Mouse (Mus musculus) frontal cortex, postnatal 14 days (tissue): Measurements from ENCODE around the gene Mmp19.
"Not testable (repeated sequence)": the region's sequence is repeated elsewhere in the genome, so short reads cannot be mapped to it uniquely, and the experiment has no call there.

Experiments used
- DNase-seq, 2 experiments: peaks; one replicate each; pipeline ENCODE4 v3.0.0; 2022; ENCODE audit warnings: low spot score in 2 of 2

Mmp19 gene

DNA sequence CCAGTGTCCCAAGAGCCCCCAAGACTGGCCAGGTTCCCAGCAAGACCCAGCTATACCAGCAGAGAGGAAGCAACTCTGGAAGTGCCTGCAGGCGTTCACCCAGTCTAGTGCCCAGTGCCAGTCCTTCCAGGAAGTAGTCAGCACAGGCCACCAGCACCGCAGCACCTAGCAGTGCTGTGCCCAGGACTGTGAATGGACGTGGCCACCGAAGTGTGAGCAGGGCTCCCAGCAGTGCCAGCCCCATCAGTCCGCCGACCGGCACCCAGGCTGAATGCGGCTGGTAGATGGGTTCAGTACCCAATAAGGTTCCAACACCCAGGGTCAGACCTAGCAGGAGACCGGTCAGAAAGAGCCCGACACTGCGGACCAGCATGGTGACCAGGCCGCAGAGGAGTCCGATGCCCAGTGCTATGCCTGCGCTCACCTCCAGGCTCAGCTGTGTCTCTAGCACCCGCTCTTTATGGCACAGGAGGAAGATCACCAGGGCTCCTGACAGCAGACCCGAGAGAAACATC, 11.3 kb downstream of the Mmp19 start:
- no peak for DNase-seq

DNA sequence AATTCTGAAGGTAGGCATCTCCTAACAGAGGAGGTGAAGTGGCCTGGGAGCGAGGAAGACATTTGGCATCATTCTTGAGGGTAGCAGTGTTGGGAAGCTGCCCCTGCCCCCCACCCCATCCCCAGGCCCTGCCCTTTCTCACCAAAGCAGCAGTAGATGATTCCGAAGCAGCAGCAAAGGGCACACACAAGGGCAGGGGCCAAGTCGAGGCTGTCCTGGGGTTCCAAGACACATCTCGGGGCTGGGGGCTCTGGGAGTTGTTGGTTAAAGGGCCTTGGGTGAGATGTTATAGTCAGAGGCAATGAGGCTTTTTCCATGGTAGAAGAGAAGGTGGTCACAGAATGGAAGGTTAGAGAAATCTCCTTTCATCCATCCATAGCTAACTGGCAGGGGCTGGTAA, 12.2 kb downstream of the Mmp19 start:
- no peak for DNase-seq

DNA sequence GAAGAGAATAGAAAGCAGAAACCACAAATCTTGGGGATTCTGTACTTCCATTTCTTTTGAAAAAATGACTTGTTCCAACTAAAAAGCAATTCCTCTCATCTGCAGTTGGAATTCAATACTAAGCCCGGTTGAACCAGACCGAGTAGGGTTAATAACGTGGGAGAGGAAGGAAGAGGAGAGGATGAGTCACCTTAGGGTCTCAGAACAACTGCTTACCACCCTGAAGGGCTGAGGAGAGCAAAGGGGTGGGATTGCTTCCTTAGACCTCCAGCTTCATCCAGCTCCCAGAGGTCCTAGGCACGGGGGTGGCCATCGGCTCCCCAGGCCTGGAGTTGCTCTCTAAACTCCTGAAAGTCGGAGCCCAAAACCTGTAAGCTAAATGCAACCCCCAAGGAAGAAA, 12.7 kb downstream of the Mmp19 start:
- DNase-seq: no peak

DNA sequence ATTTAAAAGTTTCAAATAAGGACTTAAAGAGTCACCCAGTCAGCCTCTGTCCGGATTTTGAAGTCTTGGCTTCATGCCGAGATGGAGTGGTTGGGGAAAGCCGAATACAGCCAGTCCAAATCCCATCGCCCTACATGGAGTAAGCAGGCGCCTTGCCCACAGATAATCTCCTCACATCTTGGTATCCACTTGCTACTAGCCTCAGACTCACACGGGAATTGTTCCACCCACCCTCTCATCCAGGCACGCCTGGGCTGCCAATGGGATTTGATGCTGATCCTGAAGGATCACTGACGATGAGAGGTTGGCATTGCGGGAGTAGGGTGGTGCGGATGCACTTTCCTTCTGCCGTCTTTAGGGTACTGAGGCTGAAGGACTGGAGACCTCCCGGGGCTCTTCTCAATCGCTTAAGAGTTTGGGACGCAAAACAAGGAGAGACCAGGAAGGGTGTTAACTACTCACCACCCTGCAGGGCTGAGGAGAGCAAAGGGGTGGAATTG, 13.1 kb downstream of the Mmp19 start, which contains the start of gene Dnajc14:
Dnajc14 (plus strand) TSS at position 292 of the 500 bp plus-strand sequence.
- DNase-seq: peak; percentile 62 to 77

DNA sequence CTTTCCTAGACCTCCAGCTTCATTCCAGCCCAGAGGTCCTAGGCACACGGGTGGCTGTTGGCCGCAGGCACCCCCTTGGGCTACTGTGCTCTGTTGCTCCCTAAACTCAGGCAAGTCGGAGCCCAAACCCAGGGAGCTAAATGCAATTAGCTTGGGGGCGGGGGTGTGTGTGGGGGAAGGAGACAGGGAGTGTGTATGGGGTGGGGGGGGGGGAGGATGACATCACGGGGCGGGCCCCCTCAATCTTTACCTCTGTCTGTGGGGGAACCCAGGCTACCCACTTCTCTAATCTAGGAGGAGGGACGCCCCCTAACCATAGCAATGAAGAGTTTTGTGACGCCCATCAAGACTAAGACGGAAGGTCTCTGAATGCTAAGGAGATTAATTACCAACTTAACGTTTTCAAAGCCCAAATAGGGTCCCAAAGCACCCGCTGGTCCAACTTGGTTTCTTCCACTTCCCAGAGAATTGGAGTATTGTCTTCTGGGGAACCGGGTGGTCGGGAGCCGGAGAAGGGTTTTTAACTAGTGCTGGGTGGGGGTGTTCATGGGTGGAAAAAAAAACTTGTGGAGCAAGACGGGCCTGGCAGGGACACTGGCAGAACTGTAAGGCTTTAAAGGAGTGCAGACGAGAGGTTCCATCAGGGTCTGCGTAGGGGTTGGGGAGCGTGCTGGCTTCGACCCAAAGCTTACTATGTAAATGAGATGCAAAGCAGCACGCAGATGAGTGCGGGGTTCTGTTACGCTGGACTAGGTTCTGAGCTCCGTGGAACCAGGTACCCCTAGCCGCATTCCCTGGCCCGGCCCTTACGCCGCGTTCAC, 13.8 kb downstream of the Mmp19 start, which contains the start of gene Tmem198b:
Tmem198b (minus strand) TSS at position 100 of the 821 bp plus-strand sequence.
- peak; percentile 64 to 70 for DNase-seq

DNA sequence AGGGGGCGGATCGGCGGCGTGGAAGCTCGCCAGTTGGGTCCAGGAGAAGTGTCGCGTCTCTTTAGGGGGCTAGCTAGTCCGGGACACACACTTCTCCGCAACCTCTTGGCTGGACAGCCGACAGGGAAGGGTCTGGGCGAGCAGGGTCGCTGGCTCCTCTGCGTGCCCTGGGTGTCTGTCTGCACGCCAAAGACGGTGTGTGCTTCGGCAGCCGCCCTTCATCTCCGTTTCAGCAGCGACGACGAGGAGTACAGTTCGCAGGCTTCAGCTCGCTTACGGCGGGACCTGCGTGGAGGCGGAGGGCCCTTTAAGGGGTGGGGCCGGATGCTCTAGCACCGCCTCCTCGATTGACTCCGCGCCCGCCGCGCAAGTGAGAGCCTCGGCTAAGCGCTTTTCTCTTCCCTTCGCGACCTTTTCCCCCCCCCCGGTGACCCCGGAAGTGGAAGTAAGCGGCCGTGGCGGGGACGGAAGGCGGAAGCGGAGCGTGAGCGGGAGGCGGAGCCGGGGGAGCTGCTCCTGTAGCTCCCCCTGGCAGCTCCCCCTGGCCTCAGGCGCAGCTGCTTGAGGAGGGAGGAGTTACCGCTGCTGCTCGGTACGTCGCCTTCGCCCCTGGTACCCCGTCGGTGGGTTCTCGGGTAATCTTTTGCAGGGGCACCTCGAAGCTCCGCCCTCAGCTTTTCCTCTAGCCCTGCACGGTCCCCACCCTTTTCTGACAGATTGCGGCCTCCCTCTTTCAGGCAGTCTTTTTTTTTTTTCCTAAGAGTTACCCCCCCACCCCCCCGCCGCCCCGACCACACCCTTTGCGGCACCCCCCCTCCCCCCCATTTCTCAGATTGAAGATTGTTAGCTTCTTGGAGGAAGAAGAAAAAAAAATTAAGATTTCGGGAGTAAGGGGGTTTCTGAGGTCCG, 14.6 kb downstream of the Mmp19 start:
- peak; percentile 88 to 91 for DNase-seq

DNA sequence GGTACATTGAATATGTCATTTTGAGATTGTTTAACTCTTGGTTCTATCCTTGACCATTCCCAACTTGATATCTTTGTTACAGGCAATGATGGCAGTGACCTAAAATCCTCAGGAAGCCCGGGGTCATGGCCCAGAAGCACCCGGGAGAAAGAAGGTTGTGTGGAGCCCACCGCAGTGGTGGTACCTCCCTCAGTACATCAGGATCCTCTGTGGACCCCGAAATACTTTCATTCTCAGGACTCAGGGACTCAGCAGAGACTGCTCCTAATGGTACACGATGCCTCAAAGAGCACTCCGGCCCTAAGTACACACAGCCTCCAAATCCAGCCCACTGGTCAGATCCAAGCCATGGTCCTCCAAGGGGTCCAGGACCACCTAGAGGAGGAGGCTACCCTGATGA, 15.4 kb downstream of the Mmp19 start:
- DNase-seq: no peak

DNA sequence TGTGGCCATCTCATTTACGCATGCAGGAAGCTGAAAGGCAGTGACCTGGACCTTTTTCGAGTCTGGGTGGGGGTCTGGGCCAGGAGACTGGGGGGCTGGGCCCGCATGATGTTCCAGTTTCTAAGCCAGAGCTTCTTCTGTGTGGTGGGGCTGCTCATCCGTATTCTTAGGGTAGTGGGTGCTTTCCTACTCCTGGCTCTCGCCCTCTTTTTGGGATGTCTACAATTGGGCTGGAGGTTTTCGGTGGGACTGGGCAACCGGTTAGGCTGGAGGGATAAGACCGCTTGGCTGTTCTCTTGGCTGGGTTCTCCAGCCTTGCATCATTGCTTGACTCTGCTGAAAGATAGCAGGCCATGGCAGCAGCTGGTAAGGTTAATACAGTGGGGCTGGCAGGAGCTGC, 16.3 kb downstream of the Mmp19 start:
- DNase-seq: no peak

DNA sequence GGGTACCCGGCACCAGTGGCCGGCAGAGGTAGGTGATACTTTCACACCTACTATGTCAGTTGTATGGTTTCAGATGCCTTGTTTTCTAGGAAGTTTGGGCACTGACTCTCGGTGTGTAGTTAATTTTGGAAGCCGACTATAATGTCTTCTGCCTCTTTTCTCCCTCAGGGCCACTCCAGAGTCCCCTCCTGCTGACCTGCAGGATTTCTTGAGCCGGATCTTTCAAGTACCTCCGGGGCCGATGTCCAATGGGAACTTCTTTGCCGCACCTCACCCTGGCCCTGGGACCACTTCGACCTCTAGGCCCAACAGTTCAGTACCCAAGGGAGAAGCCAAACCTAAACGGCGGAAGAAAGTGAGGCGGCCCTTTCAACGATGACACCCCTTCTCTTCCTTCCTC, 26.3 kb downstream of the Mmp19 start, which contains the start of gene Sarnp:
Sarnp (plus strand) TSS at position 301 of the 400 bp plus-strand sequence.
- no peak for DNase-seq

DNA sequence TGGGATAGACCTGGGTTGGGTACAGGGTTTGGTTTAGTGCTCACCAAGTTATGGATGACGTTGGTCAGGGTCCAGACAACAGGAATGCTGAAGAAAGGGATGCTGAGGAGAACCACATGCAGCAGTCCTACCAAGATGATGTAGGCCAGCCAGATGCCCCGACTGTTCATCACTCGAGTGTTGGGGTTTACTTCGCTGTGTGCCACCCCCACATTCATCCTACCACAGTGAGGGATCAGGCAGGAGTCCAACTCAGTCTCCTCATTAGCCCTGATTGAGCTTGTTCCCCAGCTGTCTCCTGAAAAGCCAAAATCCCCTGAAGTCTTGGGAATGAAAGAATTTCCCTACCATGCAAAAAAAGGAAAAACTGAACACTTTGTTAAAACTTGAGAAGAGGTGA, 29.5 kb downstream of the Mmp19 start:
- DNase-seq: no peak

DNA sequence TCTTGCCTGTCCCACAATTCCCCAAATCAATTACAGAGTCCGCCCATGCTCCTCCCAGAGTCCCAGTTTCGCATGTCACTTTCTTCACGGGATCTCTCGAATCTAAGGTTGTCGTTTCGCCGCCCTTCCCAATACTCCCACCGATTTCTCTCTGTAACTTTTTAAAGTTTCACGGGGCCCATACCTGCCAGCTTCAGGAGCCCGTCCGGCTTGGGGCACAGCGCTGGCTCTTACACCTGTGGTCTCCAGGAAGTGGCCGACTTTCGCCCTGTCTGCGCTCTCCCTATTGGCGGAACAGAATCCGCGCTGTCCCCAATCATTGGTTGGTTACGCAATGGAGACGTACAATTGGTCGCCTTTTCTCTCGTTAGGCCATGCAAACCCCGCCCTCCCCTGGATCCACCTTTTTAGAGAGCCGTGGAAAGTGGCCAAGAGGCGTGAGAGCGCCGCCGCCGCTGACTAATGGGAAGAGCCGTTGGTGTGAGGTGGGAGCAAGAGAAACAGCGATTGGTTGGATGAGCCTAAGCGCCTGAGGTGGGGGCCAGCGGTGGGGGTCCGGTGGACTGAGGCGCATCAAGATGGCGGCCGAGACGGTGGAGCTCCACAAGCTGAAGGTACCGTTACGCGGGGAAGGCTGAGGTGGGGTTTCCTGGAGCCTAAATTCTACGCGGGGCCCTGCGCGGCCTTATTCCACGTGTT, 30.8 kb downstream of the Mmp19 start, which contains the start of gene Ormdl2:
Ormdl2 (minus strand) TSS at position 288 of the 699 bp plus-strand sequence.
- DNase-seq: peak; percentile 98 to 99

DNA sequence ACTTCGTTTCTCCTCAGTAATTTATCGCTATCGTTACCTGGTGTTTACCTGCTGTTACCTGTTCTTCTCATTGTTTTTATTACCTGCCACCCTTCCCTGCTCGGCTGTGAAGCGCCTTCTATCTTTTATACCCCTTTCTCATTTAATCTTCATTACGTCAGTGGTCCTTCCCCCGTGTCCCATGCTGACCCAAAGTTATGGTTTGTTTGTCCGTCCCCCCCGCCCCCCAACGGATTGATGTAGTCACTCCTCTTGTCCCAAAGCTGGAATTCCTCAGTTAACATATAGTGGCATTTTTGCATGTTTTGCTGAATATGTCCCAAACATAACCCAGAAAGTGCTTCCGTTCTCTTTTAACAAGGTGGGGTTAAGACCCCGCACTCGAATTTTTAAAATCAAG, 31.4 kb downstream of the Mmp19 start:
- no peak for DNase-seq

DNA sequence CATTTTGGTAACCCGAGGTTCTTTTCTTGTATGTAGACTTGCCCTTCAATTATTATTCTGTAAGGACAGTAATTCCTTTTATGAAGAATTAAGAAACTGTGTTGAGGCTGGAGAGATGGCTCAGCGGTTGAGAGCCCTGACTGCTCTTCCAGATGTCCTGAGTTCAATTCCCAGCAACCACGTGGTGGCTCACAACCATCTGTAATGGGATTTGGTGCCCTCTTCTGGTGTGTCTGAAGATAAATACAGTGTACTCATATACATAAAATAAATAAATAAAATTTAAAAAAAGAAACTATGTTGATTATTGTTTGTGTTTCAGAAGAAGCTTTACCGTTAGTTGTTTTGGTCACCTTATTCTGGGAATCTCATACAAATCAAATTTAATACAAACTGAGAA, 32.4 kb downstream of the Mmp19 start:
- not testable (repeated sequence) for DNase-seq

DNA sequence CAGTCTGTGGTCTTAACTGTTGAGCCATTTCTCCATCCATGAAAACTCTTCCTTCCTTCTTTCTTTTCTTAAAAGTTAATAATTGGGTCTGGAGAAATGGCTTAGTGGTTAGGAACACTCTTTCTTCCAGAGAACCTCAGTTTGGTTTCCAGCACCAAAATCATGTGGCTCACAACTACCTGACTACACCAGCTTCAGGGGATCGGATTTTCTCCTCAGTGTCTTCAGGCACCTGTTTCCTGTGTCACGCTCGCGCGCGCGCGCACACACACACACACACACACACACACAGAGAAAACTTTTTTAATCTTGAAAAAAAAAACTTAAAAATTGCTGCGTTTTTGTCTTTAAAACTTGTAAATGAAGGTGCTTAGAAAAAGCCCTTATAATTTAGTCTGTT, 33.1 kb downstream of the Mmp19 start:
- DNase-seq: no peak

DNA sequence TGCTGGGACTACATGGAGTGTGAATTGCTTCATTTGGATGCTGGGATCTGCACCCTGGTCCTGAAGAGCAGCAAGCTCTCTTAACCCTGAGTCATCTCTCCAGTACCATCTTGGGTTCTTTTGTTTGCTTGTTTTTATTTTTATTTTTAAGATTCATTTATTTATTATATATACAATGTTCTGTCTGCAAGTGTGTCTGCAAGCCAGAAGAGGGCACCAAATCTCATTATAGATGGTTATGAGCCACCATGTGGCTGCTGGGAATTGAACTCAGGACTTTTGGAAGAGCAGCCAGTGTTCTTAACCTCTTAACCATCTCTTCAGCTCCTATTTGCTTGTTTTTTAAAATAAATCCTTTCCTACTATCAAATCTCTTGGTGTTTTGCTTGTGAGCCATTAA, 46.7 kb downstream of the Mmp19 start:
- DNase-seq: no peak

DNA sequence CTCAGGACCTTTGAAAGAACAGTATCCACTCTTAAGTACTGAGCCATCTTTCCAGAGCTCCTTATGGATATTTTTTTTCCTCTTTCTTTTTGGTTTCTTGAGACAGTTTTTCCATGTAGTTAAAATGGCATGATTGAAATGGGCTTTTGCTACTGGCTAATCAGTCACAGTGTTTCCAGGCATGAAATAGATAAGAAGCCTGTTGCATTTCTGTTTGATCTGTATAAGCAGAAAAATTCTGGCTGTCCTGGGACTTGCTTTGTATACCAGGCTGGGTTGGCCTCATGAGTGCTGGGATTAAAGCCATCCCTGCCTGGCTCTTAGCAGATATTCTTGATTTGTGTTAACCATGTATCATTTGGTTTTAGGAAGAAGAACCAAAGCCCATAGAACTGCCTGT, 48.7 kb downstream of the Mmp19 start:
- DNase-seq: no peak

DNA sequence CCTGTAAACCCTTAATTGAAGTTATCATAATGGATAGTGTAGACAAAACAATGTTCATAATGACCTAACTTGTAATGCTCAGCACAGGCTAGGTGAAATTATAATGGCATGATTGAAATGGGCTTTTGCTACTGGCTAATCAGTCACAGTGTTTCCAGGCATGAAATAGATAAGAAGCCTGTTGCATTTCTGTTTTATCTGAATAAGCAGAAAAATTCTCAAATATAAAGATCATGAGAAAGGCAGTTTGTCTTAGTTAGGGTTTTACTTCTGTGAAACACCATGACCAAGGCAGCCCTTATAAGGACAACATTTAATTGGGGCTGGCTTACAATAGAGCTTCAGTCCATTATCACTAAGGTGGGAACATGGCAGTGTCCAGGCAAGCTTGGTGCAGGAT, 49.9 kb downstream of the Mmp19 start:
- no peak for DNase-seq

DNA sequence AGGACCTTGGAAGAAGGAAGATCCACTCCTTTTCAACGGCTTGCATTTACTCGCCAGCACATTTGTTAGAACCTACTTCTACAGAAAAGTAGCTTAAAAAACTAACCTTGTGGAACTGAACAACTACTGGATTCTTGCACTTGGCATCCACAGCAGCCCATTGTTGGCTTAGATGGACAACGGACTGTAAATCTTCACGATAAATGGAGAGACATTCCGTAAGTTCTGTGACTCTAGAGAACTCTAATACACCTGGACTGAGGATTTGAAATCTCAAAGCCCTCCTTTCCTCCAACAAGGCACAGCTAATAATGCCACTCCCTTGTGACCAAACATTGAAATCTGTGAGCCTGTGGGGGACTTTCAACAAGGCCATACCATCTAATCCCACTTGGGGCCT, 52.5 kb downstream of the Mmp19 start:
- no peak for DNase-seq

DNA sequence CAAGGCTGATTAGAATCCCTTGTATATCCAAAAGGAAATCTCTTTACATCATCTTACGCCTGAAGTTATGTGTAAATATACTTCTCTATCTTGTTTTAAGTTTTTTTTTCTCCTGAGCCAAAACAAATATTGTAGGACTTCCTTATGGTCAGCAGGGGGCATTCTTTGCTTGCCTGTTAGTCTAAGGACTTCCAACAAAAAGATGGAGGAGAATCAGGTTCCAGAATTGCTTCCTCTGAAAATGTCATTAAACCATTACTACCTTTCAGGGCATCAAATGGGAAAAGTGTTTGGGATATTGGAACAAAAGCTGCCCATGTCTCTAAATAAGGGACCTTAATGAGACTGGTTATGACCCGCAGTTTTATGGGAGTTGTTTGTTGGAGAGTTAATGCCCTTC, 54.8 kb downstream of the Mmp19 start:
- no peak for DNase-seq

DNA sequence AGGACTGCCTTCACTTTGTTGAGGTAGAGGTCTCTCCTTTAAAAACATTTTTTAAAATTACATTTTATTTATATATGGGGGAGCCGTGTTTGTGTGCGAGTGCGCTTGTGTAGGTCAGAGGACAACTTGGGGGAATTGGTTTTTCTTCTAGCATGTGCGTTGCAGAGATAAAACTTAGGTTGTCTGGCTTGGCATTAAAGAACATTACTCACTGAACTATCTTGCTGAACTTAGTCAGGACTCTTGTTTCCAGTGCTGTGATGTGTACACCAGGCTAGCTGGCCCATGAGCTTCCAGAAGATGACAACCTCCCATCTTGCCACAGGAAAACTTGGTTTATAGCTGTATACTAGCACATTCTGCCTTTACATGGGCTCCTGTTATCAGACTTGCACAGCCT, 56.0 kb downstream of the Mmp19 start:
- DNase-seq: no peak

DNA sequence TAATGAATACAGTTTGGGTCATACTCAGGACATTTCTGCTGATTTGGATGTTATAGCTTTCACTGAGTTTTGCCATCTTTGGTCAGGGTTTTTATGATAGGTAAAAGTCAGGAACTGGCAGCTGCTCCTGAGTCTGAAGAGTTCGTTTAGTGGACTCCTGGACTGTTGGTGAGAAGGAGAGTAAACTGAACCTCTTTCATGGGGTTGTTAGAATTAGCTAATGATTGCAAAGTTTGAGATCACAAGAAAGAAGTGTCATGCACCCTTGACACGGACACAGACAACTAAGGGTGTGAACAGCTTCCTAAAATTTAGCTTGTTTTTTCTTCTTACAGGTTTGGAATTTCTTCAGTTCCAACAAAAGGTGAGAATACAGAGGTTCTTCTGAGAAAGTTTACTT, 57.7 kb downstream of the Mmp19 start:
- DNase-seq: no peak
